Mouse (Mus musculus) bone marrow, adult 2 months (tissue): ENCODE measurements around the gene Plekhg3.

Source experiments
- CTCF ChIP-seq: fragments of 200-500 bp; IDR thresholded peaks from 2 replicates; pipeline ENCODE4 v1.5.1; 2011; ENCODE audit warnings: low read length, control low read depth; ENCODE audit not compliant: control insufficient read depth, insufficient read depth
- POLR2A ChIP-seq: fragments of 200-500 bp; IDR thresholded peaks from 2 replicates; pipeline ENCODE4 v1.6.1; 2011; ENCODE audit warnings: low read depth, mild to moderate bottlenecking, control low read depth, low read length, borderline replicate concordance; ENCODE audit not compliant: control insufficient read depth

DNA sequence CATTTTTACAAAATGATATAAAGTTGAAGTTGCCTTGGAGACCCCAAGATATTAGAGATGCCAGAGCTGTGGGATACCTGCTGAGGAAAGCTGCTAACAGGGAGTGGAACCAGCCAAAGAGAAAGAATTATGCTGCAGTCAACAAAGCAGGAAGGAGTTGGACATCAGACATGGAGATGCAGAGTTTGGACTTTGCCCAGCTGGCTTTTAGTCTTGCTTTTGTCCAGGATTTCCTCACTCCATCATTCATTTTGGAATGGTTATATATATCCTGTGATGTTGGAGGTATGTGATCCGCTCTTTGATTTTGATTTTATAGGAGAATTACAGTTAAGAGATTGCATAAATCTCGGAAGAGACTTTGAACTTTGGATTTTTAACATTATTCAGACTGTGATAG lies 47.7 kb upstream of the Plekhg3 start:
- TF ChIP-seq POLR2A (no peak), CTCF (no peak)
